Mouse (Mus musculus) erythroblast, embryonic 14.5 days (primary cell): Measurements from ENCODE around the gene Spata1.

Experiments used
- GATA1 ChIP-seq: IDR thresholded peaks from 2 replicates; pipeline ENCODE4 v1.6.1; 2012; ENCODE audit warnings: low read length, inconsistent platforms, mixed read lengths
- TAL1 ChIP-seq: IDR thresholded peaks from 3 replicates; pipeline ENCODE4 v1.6.1; 2012; ENCODE audit warnings: low read length, inconsistent platforms, mixed read lengths

DNA sequence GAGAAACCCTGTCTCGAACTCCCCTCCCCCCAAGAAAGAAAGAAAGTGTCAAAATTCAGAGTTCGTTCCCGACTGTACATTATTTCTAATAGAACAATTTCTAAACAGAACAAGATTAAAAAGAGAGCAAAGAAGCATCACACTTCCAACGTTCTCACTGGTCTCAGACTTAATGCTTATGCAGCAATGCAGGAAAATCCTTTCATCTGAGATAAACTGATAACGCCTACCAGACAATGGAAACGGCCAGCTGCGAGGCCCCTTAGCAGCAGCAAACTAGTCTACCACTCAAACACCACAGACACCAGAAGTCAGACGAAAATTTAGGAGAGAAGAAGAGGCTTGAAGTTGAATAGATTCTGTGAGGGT is 22.1 kb upstream of the Spata1 start:
- TF ChIP-seq GATA1 (no peak), TAL1 (no peak)
